Mouse (Mus musculus) heart, embryonic 15.5 days (tissue): ENCODE data around the gene Bend6. TPM values are rescaled to one million over a fixed set of nuclear protein-coding genes. Genes with fewer than 3 reads are reported as not detected.
A peak's percentile ranks its signal among the peaks of the same experiment; 100 is the strongest.

Experiments
- ATAC-seq: fragments of 200-750 bp; cut with Nextera tagmentation; replicated peaks from 2 replicates; pipeline ENCODE4 v1.8.0; 2017; ENCODE audit warnings: low read depth, moderate TSS enrichment; ENCODE audit not compliant: insufficient number of reproducible peaks, insufficient read depth, low FRiP score
- H3K27ac ChIP-seq: fragments of 300-500 bp; sonication (generic); 2 replicates; pipeline ENCODE4 v1.5.1; 2015; ENCODE audit warnings: mild to moderate bottlenecking, inconsistent platforms
- H3K27me3 ChIP-seq: fragments of 300-500 bp; sonication (generic); 2 replicates; pipeline ENCODE4 v1.6.1; 2015; ENCODE audit warnings: inconsistent platforms
- H3K36me3 ChIP-seq: fragments of 300-500 bp; sonication (generic); 2 replicates; pipeline ENCODE4 v1.6.1; 2015; ENCODE audit warnings: mild to moderate bottlenecking, inconsistent platforms
- H3K4me1 ChIP-seq: fragments of 300-500 bp; sonication (generic); replicated peaks from 2 replicates; pipeline ENCODE4 v1.6.1; 2015; ENCODE audit warnings: inconsistent platforms
- H3K4me2 ChIP-seq: fragments of 300-500 bp; sonication (generic); 2 replicates; pipeline ENCODE4 v1.6.1; 2015; ENCODE audit warnings: inconsistent platforms, mild to moderate bottlenecking, moderate library complexity
- H3K4me3 ChIP-seq: fragments of 300-500 bp; sonication (generic); 2 replicates; pipeline ENCODE4 v1.5.1; 2015; ENCODE audit warnings: mild to moderate bottlenecking, inconsistent platforms
- H3K9ac ChIP-seq: fragments of 300-500 bp; sonication (generic); 2 replicates; pipeline ENCODE4 v1.6.1; 2015; ENCODE audit warnings: mild to moderate bottlenecking, inconsistent platforms
- H3K9me3 ChIP-seq: fragments of 300-500 bp; sonication (generic); replicated peaks from 2 replicates; pipeline ENCODE4 v1.6.1; 2016; ENCODE audit warnings: inconsistent platforms
- WGBS: fragments of 180-500 bp; shearing (Covaris S2); methylation state at CpG from one replicate; pipeline ENCODE4 v1.1.7; 2015; ENCODE audit warnings: mixed read lengths; 5-methylcytosine and 5-hydroxymethylcytosine counted together
- polyA plus RNA-seq: library from polyadenylated mRNA; unstranded; fragments of >200 nt; fragmentation: Nextera tagmentation; extraction: Ambion mirVana; gene quantifications from 2 replicates; pipeline ENCODE4 v1.2.1, GENCODE M21; 2015

Bend6 gene
- polyA plus RNA-seq = 3.6 TPM in 2 replicates

GRCm38 (mm10) chr1:33907421-33908190, at the start of gene Bend6:
Gene Bend6, minus strand, starts transcription at chr1:33907816.
- Histone ChIP-seq H3K36me3 (no peaks in the 10 kb centered on the region), H3K4me1 (peaks cover 24% of the 10 kb centered on the region), H3K4me3 (peak within 1 kb of the TSS; percentile 73), H3K9ac (peak within 1 kb of the TSS; percentile 64), H3K9me3 (no peaks in the 10 kb centered on the region), H3K27me3 (peaks cover 27% of the 10 kb centered on the region; the same call in 1 of the 2 replicates), H3K4me2 (peak within 1 kb of the TSS; percentile 94), H3K27ac (no peak within 1 kb of the TSS; the same call in 1 of the 2 replicates)
- 2% methylated on average over 29 of the region's 110 CpGs for WGBS
- ATAC-seq = peak; percentile 83

- no peaks in the 10 kb centered on the region; the same call in 1 of the 2 replicates for H3K4me1 ChIP-seq
- no peak overlapping the region for H3K4me2 ChIP-seq
- WGBS = 93% methylated on average over 6 of the region's 6 CpGs
- ATAC-seq = no peak
- H3K27ac ChIP-seq = no peak overlapping the region
- H3K27me3 ChIP-seq = no peaks in the 10 kb centered on the region
- H3K36me3 ChIP-seq = no peaks in the 10 kb centered on the region
- H3K9ac ChIP-seq = no peak overlapping the region
- no peaks in the 10 kb centered on the region for H3K9me3 ChIP-seq
- H3K4me3 ChIP-seq = no peak overlapping the region
Observed at GRCm38 (mm10) chr1:33955626-33956025, 48.0 kb upstream of the Bend6 start.

- Histone ChIP-seq H3K9ac (no peak overlapping the region), H3K4me1 (peaks cover 32% of the 10 kb centered on the region), H3K27ac (no peak overlapping the region), H3K36me3 (no peaks in the 10 kb centered on the region), H3K27me3 (no peaks in the 10 kb centered on the region), H3K9me3 (no peaks in the 10 kb centered on the region), H3K4me2 (no peak overlapping the region), H3K4me3 (no peak overlapping the region)
- WGBS = 84% methylated on average over 5 of the region's 5 CpGs
- ATAC-seq = no peak
Observed at GRCm38 (mm10) chr1:33948511-33948910, 40.9 kb upstream of the Bend6 start.

GRCm38 (mm10) chr1:33947838-33948237, 40.2 kb upstream of the Bend6 start:
- no peak overlapping the region for H3K4me3 ChIP-seq
- WGBS = 74% methylated on average over 6 of the region's 6 CpGs
- H3K9ac ChIP-seq = no peak overlapping the region
- H3K27me3 ChIP-seq = no peaks in the 10 kb centered on the region
- H3K27ac ChIP-seq = peak overlapping the region; percentile 75
- no peaks in the 10 kb centered on the region for H3K9me3 ChIP-seq
- ATAC-seq = no peak
- peaks cover 32% of the 10 kb centered on the region for H3K4me1 ChIP-seq
- no peak overlapping the region for H3K4me2 ChIP-seq
- no peaks in the 10 kb centered on the region for H3K36me3 ChIP-seq

GRCm38 (mm10) chr1:33946601-33947395, 39.2 kb upstream of the Bend6 start:
- H3K4me2 ChIP-seq = no peak overlapping the region
- peaks cover 32% of the 10 kb centered on the region for H3K4me1 ChIP-seq
- WGBS = 59% methylated on average over 12 of the region's 12 CpGs
- ATAC-seq = peak; percentile 68; the same call in 1 of the 2 replicates
- no peaks in the 10 kb centered on the region for H3K27me3 ChIP-seq
- H3K27ac ChIP-seq = peak overlapping the region; percentile 75
- no peaks in the 10 kb centered on the region for H3K36me3 ChIP-seq
- H3K9ac ChIP-seq = no peak overlapping the region
- H3K9me3 ChIP-seq = no peaks in the 10 kb centered on the region
- no peak overlapping the region for H3K4me3 ChIP-seq

- Histone ChIP-seq H3K4me1 (peaks cover 32% of the 10 kb centered on the region), H3K27me3 (no peaks in the 10 kb centered on the region), H3K9me3 (no peaks in the 10 kb centered on the region), H3K9ac (no peak overlapping the region), H3K4me2 (no peak overlapping the region), H3K36me3 (no peaks in the 10 kb centered on the region), H3K4me3 (no peak overlapping the region), H3K27ac (peak overlapping the region; percentile 65)
- no peak for ATAC-seq
- 79% methylated on average over 6 of the region's 6 CpGs for WGBS
Observed at GRCm38 (mm10) chr1:33945756-33946155, 38.1 kb upstream of the Bend6 start.

GRCm38 (mm10) chr1:33944977-33945750, 37.5 kb upstream of the Bend6 start:
- peak overlapping the region; percentile 65 for H3K27ac ChIP-seq
- WGBS = 34% methylated on average over 17 of the region's 17 CpGs
- H3K9ac ChIP-seq = peak overlapping the region; percentile 33; the same call in 1 of the 2 replicates

GRCm38 (mm10) chr1:33943943-33944342, 36.3 kb upstream of the Bend6 start:
- H3K4me1 ChIP-seq = peaks cover 32% of the 10 kb centered on the region
- H3K9ac ChIP-seq = no peak overlapping the region
- no peaks in the 10 kb centered on the region for H3K9me3 ChIP-seq
- H3K36me3 ChIP-seq = no peaks in the 10 kb centered on the region
- no peak overlapping the region for H3K4me2 ChIP-seq
- ATAC-seq = no peak
- 88% methylated on average over 2 of the region's 2 CpGs for WGBS
- no peak overlapping the region for H3K4me3 ChIP-seq
- H3K27me3 ChIP-seq = no peaks in the 10 kb centered on the region
- no peak overlapping the region for H3K27ac ChIP-seq

More at GRCm38 (mm10) chr1:33944977-33945750, 37.5 kb upstream of the Bend6 start:
- ATAC-seq = peak; percentile 91
- H3K4me1 ChIP-seq = peaks cover 32% of the 10 kb centered on the region
- no peaks in the 10 kb centered on the region for H3K27me3 ChIP-seq
- peak overlapping the region; percentile 38 for H3K4me3 ChIP-seq
- no peaks in the 10 kb centered on the region for H3K36me3 ChIP-seq
- H3K9me3 ChIP-seq = no peaks in the 10 kb centered on the region
- peak overlapping the region; percentile 61 for H3K4me2 ChIP-seq

GRCm38 (mm10) chr1:33942638-33943037, 35.0 kb upstream of the Bend6 start:
- ATAC-seq = no peak
- H3K27me3 ChIP-seq = no peaks in the 10 kb centered on the region
- H3K36me3 ChIP-seq = no peaks in the 10 kb centered on the region
- 87% methylated on average over 8 of the region's 8 CpGs for WGBS
- H3K9me3 ChIP-seq = no peaks in the 10 kb centered on the region
- H3K4me1 ChIP-seq = peaks cover 29% of the 10 kb centered on the region
- no peak overlapping the region for H3K4me2 ChIP-seq
- H3K4me3 ChIP-seq = no peak overlapping the region
- no peak overlapping the region for H3K9ac ChIP-seq
- H3K27ac ChIP-seq = no peak overlapping the region

- no peak overlapping the region for H3K9ac ChIP-seq
- no peaks in the 10 kb centered on the region for H3K9me3 ChIP-seq
- no peaks in the 10 kb centered on the region for H3K27me3 ChIP-seq
- 84% methylated on average over 11 of the region's 11 CpGs for WGBS
- no peak overlapping the region for H3K4me3 ChIP-seq
- H3K4me1 ChIP-seq = peaks cover 11% of the 10 kb centered on the region
- no peaks in the 10 kb centered on the region for H3K36me3 ChIP-seq
- ATAC-seq = no peak
- no peak overlapping the region for H3K27ac ChIP-seq
- no peak overlapping the region for H3K4me2 ChIP-seq
Observed at GRCm38 (mm10) chr1:33940364-33940928, 32.8 kb upstream of the Bend6 start.
